Mouse (Mus musculus) megakaryocyte, embryonic 14.5 days (primary cell): ENCODE results near the gene Chmp6.

Source experiments
- FLI1 ChIP-seq: IDR thresholded peaks from 2 replicates; pipeline ENCODE4 v1.6.1; 2012; ENCODE audit warnings: low read length, inconsistent platforms, mixed read lengths
- GATA1 ChIP-seq: IDR thresholded peaks from 3 replicates; pipeline ENCODE4 v1.6.1; 2012; ENCODE audit warnings: mixed read lengths, low read length, inconsistent platforms, borderline replicate concordance

DNA sequence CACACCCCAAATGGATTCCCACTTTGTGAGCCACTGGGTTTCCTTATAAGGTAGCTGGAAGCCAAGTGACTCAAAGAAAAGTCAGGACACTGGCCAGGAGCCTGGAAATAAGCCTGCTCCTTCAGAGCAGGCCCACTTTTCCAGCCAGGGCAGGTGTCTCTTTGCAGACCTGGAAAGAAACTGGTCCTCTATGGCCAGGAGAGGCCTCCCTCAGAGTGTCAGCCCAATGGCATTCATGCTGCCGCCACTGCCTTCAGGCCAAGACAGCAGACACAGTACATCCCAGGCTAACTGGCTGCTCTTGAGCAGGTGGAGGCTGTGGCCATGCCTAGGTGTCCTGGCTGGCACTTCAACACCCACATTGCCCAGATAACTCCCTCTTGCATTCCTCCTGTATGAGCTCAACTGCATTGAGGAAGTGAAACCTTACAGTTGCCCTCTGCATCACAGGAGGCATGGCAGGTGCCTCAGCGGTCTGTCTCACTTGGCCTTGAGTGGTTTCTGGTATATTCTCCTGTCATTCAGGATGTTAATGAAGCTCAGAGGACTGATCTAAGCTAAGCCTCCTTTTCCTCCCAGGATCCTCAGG is 41.6 kb downstream of the Chmp6 start:
- TF ChIP-seq GATA1 (no peak), FLI1 (no peak)
